Mouse (Mus musculus) bone marrow macrophage, adult 2 months (primary cell): ENCODE data around the gene Rcor2. TPM values are rescaled to one million over a fixed set of nuclear protein-coding genes. Genes with fewer than 3 reads are reported as not detected.
A peak's percentile ranks its signal among the peaks of the same experiment; 100 is the strongest.

Experiments used
- H3K27ac ChIP-seq: 2 replicates; pipeline ENCODE4 v1.5.1; 2012; ENCODE audit warnings: low read depth, low read length; ENCODE audit not compliant: insufficient read depth
- H3K4me1 ChIP-seq: 2 replicates; pipeline ENCODE4 v1.6.1; 2012; ENCODE audit warnings: low read length; ENCODE audit not compliant: control insufficient read depth, insufficient read depth
- H3K4me3 ChIP-seq: 2 replicates; pipeline ENCODE4 v1.5.1; 2012; ENCODE audit warnings: mild to moderate bottlenecking, low read length, moderate library complexity; ENCODE audit not compliant: insufficient read depth
- CTCF ChIP-seq: IDR thresholded peaks from 2 replicates; pipeline ENCODE4 v1.5.1; 2012; ENCODE audit warnings: low read depth, mild to moderate bottlenecking, low read length, moderate library complexity
- POLR2A ChIP-seq: IDR thresholded peaks from 2 replicates; pipeline ENCODE4 v1.6.1; 2012; ENCODE audit warnings: mild to moderate bottlenecking, low read depth, low read length, borderline replicate concordance
- polyA plus RNA-seq: library from polyadenylated mRNA; stranded (reverse); fragments of >200 nt; gene quantifications from 2 replicates; pipeline ENCODE4 v1.2.4, GENCODE M21; 2012; ENCODE audit not compliant: missing spikeins, insufficient read depth, insufficient read length

Gene Rcor2
- polyA plus RNA-seq, 1 experiment: 1.5 TPM

DNA sequence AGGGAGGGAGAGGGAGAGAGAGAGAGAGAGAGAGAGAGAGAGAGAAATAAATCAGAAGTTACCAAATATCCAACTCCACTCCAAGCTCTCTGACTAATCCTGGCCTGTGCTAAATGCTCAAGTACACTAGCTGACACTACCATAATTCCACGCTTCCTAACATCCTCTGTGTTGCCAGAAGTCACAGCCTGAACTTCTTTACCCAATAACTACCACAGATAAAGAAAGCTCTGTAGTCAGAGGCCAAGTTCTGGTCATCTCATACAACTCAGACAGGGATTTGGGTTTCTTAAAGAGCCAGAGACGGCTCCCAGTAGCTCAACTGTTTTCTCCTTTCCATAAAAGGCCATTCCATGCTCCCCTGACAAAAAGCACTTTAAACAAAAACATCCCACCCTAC lies 37.7 kb downstream of the Rcor2 start:
- Histone ChIP-seq H3K4me1 (peaks cover 72% of the 10 kb centered on the region), H3K27ac (no peak overlapping the region), H3K4me3 (no peak overlapping the region)
- TF ChIP-seq POLR2A (no peak), CTCF (no peak)

DNA sequence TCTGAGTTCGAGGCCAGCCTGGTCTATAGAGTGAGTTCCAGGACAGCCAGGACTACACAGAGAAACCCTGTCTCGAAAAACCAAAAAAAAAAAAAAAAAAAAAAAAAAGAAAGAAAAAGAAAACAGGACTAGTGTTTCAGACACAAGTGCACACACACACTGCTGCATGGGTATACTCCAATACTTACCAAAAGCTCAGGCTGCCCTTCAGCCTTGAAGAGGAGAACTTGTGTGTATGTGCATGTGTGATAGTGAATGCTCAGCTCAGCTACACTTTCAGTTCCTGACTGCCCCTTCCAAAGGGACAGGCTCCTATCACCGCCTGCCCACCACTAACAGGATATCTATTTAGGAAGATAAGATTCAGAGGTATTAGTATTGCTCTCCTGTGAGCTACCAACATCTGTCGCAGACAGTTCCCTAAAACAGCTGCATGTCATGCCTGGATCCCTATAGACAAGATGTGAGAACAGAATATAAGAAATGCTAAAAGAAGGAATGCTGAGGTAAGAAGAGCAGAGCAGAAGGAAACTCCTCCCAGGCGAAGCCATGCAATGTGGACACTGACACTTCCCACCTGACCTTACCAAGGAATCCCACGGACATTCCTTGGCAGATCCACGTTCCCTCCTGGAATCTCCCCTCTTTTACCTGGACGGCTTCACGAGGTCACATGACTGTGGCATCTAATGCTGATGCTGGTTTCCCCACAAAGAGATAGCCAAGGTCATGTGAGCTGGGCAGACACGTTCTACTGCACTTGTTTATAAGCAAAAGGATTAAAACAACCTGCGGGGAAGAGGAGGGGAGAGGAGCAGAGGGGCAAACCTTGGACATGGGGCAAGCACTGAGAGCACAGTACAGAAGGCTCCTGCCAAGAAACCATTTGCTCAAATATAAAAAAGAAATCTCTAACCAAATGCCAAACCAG lies 38.5 kb downstream of the Rcor2 start:
- H3K4me3 ChIP-seq: no peak overlapping the region
- peaks cover 80% of the 10 kb centered on the region for H3K4me1 ChIP-seq
- TF ChIP-seq CTCF: no peak
- TF ChIP-seq POLR2A: no peak
- no peak overlapping the region for H3K27ac ChIP-seq

DNA sequence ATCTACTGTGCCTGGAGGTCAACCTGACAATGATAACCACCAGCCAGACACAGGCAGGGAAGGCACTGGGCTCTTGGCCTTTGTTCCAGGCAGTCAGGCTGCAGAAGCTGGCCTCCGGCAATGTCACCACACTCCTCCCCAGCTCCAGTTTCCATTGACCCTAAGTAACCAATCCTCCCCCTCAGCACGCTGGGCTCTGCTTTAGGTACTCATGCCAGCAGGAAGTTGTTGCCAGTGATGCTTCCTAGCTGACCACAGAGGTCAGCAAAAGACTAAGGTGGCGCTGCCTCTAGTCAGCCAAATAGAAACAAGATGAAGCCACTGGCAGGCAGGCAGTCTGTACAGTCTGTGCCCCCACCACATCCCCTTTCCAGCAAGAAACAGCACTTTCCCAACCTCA lies 39.8 kb downstream of the Rcor2 start:
- no peak overlapping the region for H3K4me3 ChIP-seq
- H3K4me1 ChIP-seq: peaks cover 81% of the 10 kb centered on the region
- no peak overlapping the region for H3K27ac ChIP-seq
- TF ChIP-seq CTCF (no peak), POLR2A (no peak)

DNA sequence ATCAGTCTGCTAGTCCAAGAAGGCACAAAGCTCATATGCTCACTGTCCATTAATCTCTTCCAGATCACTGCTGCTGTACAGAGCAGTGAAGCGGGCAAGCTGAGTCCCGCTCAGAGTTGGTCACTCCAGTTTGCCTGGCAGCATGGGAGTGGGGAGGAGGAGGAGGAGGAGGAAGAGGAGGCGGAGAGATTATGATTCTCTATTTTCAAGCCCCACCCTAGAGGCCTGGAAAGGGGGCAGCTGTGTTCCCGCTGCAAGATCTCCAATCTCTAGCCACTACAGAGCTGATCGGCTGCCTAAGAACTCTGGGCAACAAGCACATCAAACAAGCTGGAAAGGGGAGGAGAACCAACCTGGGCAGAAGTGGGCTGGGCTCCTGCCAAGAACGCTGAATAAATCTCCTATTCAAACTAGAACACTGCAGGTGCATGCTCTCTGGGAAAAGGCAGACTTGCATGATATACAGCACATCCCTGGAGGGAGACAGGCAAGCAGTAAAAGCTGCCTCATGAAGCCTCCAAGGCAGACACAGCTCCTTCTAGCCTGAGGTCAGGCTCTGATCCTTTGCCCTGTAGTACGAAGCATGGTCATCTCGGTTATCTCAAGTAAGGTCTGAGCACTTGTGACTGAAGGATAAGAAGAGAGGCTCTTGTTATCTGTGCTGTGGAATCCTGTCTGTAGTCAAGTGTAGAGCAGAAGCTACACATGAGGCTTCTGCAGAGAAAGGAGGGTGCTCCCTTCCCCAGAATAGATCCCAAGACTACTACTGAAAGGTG lies 41.1 kb downstream of the Rcor2 start:
- no peak overlapping the region for H3K27ac ChIP-seq
- TF ChIP-seq CTCF (no peak), POLR2A (no peak)
- H3K4me1 ChIP-seq: peaks cover 79% of the 10 kb centered on the region
- no peak overlapping the region for H3K4me3 ChIP-seq

DNA sequence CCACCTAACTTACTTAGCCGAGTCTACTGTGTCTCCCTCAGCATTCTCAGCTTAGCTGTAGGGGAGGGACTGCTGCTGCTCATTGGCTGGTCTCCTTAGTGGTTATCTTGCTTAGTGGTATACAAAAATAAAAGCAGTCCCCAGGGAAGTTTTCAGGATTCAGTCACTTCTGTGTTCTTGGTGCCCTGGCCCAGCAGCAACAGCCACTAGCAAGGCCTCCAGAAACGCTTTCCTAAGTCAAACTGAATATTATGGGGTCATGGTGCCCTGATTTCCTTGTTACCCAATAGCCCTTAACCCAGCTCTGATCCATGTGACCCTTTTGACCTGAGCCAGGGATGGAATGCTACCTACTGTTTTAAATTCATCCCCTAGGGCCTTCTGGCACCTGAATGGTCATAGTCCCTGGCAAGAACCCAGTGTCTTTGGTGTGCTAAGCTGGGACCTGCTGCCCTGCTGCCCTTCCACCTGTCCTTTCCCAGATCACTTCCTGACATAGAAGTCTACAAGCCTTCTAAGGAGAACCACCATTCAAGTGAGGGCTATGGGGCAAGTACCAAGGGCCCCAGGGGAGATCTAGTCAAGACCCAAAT lies 42.7 kb downstream of the Rcor2 start:
- TF ChIP-seq POLR2A (no peak), CTCF (no peak)
- Histone ChIP-seq H3K4me1 (peaks cover 83% of the 10 kb centered on the region), H3K4me3 (no peak overlapping the region), H3K27ac (no peak overlapping the region)

DNA sequence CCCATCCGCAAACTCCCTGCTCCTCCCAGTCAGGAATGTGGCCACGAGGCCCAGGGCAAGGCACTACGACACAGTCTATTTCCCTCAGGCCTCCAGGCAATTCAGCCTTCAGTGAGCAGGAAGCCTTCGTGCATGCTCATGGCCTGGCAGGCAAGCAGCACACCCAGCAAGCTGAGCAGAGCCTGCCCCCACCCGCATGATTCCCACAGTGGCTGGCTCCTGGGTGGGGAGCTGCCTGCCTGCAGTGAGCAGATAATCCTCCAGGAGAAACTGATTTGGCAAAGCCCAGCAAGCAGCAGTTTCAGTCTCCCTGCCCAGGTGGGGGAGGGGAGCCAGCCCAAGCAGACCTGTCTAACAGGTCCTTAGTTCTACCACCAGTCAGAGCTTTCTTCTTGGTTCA lies 43.6 kb downstream of the Rcor2 start:
- TF ChIP-seq CTCF: no peak
- TF ChIP-seq POLR2A: no peak
- H3K4me3 ChIP-seq: no peak overlapping the region
- H3K27ac ChIP-seq: no peak overlapping the region
- peaks cover 87% of the 10 kb centered on the region for H3K4me1 ChIP-seq

DNA sequence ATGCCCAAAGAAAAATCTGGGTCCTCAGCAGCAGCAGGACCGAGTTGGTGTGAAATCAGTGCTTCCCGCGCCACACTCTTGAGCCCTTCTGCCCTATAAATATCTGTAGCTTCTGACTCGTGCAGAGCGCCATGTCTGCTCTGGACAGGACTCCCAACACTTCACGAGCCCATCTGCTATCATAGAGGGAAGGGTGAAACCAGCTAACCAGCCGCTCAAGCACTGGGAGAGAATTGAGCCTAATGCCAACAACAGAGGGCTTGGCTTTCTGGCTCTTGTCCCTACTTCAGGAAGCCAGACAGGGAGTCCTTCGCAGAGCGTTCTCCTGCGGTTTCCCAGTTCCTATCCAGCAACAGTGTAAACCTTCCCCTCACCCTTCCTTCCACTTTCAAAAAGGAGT lies 44.2 kb downstream of the Rcor2 start:
- no peak overlapping the region for H3K4me3 ChIP-seq
- H3K4me1 ChIP-seq: peaks cover 87% of the 10 kb centered on the region

DNA sequence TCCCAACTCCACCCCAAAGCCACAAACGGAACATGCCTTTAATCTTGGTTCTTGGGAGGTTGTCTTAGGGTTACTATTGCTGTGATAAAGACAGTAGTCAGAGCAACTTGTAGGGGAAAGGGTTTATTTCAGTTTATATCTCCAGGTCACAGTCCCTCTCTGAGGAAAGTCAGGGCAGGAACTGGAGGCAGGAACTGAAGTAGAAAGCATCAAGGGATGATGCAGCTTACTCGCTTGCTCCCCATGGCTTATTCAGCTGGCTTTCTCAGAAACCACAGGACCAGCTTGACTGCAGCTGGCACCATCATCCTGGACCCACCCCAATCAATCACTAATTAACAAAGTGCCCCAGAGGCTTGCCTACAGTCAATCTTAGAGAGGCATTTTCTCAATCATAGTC lies 46.5 kb downstream of the Rcor2 start:
- no peak overlapping the region for H3K27ac ChIP-seq
- no peak for TF ChIP-seq POLR2A
- no peak for TF ChIP-seq CTCF
- no peak overlapping the region for H3K4me3 ChIP-seq
- H3K4me1 ChIP-seq: peaks cover 68% of the 10 kb centered on the region

More for the DNA sequence above, 44.2 kb downstream of the Rcor2 start:
- H3K27ac ChIP-seq: peak overlapping the region; percentile 9; the same call in 1 of the 2 replicates
- no peak for TF ChIP-seq CTCF
- TF ChIP-seq POLR2A: no peak

DNA sequence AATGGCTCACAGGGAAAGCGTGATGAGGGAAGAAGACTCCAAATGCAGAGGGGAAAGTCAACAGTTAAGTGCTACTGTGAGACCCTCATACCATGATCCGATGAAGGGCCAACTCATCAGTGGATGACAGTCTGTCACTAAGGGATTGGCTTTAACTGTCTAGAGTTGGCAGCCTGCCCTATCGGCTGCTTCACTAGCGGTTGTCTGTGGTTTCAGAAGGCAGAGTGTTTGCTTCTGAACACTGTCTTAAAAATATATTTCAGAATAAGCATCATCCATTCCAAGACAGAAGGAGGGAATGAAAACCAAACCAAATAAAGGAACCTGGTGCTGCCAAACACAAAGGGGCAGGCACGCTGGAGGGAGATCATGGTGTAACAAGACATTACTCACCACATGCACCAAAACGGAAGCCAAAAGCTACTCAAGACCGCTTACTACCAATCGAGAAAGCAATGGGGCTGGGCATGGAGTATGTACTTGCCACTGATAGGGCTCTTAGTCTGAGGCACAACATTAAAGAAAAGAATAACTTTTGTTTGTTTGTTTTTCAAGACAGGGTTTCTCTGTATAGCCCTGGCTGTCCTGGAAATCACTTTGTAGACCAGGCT lies 48.0 kb downstream of the Rcor2 start:
- no peak overlapping the region; the same call in 1 of the 2 replicates for H3K27ac ChIP-seq
- peak overlapping the region; percentile 8; the same call in 1 of the 2 replicates for H3K4me3 ChIP-seq
- TF ChIP-seq POLR2A (no peak), CTCF (no peak)
- peaks cover 59% of the 10 kb centered on the region for H3K4me1 ChIP-seq
